Mouse (Mus musculus) megakaryocyte-erythroid progenitor cell, adult 5 weeks (primary cell): ENCODE data around the gene Gm16223. TPM values are rescaled to one million over a fixed set of nuclear protein-coding genes. Genes with fewer than 3 reads are reported as not detected.

Source experiments
- polyA plus RNA-seq: library from polyadenylated mRNA; stranded (reverse); fragments of >175 nt; gene quantifications from 2 replicates; pipeline ENCODE4 v1.2.3, GENCODE M21; 2012

Gm16223 gene
- not detected in 2 replicates for polyA plus RNA-seq

DNA sequence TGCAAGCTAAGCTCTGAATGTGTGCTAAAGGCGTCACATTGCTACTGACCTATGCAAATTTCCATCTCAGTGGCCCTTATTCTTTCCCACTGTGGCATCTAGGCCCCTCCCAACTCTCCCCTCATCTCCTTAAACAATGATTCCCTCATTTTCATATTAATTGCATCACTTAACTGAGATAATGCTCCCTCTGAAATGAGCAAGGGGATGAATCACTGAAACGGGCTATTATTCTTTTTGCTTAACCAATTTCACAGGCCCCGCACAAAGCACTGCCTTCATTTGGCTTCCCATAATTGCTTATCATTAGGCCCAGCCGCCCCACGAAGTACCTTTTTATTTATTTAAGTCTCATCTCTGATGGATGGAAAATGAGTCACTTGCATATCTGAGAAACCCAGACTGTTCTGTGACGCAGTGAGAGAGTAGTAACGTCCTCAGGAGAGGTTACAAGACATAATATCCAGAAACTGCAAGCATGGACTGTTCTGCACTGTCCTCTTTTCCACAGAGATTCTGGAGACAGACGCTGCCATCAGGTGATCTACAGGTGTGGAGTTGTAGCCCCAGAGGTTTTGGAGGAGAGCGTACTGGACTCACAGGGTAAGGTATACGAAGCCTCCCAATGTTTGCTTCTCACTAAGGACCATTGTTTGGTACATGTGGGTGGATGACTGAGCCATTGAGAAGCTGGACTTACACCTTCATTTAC is at the start of gene Gm16223:
Gene Gm16223 (plus strand): TSS at position 485 of the 712 bp plus-strand sequence.

Other genes starting within 250 kb of the Gm16223 start
- gene Bod1l, start 223.6 kb upstream of the Gm16223 start, polyA plus RNA-seq, result 4.6 and 7.2 TPM in 2 replicates